Comparison of ENCODE assay signal across 13 mouse cellular contexts in the genomic region with DNA sequence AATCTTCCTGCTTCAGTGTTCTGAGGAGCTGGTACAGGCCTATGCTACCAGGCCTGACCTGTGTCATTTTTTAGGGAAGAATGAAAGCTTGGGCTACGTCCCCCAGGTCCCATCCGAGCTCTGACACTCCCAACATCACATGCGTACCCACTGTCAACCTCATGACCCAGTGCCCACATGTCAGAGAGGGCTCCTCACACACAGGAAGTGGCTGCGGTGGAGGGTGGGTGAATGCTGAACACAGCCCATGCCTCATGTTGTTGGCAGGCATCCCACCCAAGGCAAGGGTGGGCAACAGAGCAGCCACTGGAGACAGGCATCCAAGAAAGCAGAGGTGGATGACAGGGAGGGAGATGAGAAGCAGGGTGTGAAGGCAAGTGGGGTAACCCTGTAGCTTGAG. TPM values are rescaled to one million over a fixed set of nuclear protein-coding genes. Genes with fewer than 3 reads are reported as not detected.
DNase-seq lines count a peak whose midpoint lies in the region; ATAC-seq lines count a peak whose summit lies in the region.
"Had no signal": no experiment of that assay in that cellular context is flagged by ENCODE, and none has a peak within 500 bp of the region (broad histone marks: within the 10 kb centered on the region; RNA-seq: fewer than 3 reads in every experiment).

No protein-coding gene starts in this region.

- no peak overlapping the region for H3K27ac ChIP-seq in kidney, embryonic 15.5 days
- H3K27ac ChIP-seq: hindbrain, embryonic 15.5 days; liver, embryonic 15.5 days; midbrain, embryonic 13.5 days had no signal

- peak overlapping the region; percentile 76 for H3K4me3 ChIP-seq in megakaryocyte, embryonic 14.5 days (replicated peaks)
- no peak overlapping the region for H3K4me3 ChIP-seq in kidney, embryonic 15.5 days (replicated peaks)
- H3K4me3 ChIP-seq: embryonic facial prominence, embryonic 15.5 days; heart, embryonic 12.5 days; hindbrain, embryonic 15.5 days; liver, embryonic 15.5 days; midbrain, embryonic 13.5 days had no signal

- H3K9me3 ChIP-seq in megakaryocyte, embryonic 14.5 days = peaks cover 8% of the 10 kb centered on the region; the same call in 1 of the 2 replicates
- H3K9me3 ChIP-seq in kidney, embryonic 15.5 days (replicated peaks) = no peaks in the 10 kb centered on the region
- H3K9me3 ChIP-seq: embryonic facial prominence, embryonic 15.5 days; heart, embryonic 12.5 days; hindbrain, embryonic 15.5 days; liver, embryonic 15.5 days; midbrain, embryonic 13.5 days had no signal

- WGBS in kidney, embryonic 15.5 days = 88% methylated on average over 4 of the region's 4 CpGs

- peaks cover 82% of the 10 kb centered on the region for H3K4me1 ChIP-seq in megakaryocyte, embryonic 14.5 days
- peaks cover 49% of the 10 kb centered on the region for H3K4me1 ChIP-seq in kidney, embryonic 15.5 days

- H3K27me3 ChIP-seq in megakaryocyte, embryonic 14.5 days (replicated peaks) = no peaks in the 10 kb centered on the region
- 0 out of 2 replicates have a peak, but pooled peaks cover 4% of the 10 kb centered on the region for H3K27me3 ChIP-seq in kidney, embryonic 15.5 days
- H3K27me3 ChIP-seq: embryonic facial prominence, embryonic 15.5 days; heart, embryonic 12.5 days had no signal

- intact Hi-C loops in heart, postnatal 10 days (cut with DNase I) = no loop called here

- peaks cover 53% of the 10 kb centered on the region for H3K36me3 ChIP-seq in megakaryocyte, embryonic 14.5 days (replicated peaks; ENCODE audit: low read length)
- no peaks in the 10 kb centered on the region for H3K36me3 ChIP-seq in kidney, embryonic 15.5 days
- H3K36me3 ChIP-seq: embryonic facial prominence, embryonic 15.5 days; hindbrain, embryonic 15.5 days; midbrain, embryonic 13.5 days had no signal

- H3K9ac ChIP-seq in kidney, embryonic 15.5 days = no peak overlapping the region
- H3K9ac ChIP-seq: embryonic facial prominence, embryonic 15.5 days; heart, embryonic 12.5 days; hindbrain, embryonic 15.5 days; liver, embryonic 15.5 days; midbrain, embryonic 13.5 days had no signal

- no peak overlapping the region for H3K4me2 ChIP-seq in kidney, embryonic 15.5 days
- H3K4me2 ChIP-seq: embryonic facial prominence, embryonic 15.5 days; hindbrain, embryonic 15.5 days; liver, embryonic 15.5 days; midbrain, embryonic 13.5 days had no signal

- peak; percentile 88 to 92 for DNase-seq in CD8-positive naive resting alpha-beta T cell, adult 2 months (ENCODE audit: low read depth in 2 of 2, low spot score in 2 of 2)
- DNase-seq in thymus, postnatal 10 days (ENCODE audit: low spot score in 2 of 2) = peak; percentile 79 to 87
- no peak for DNase-seq in heart, postnatal 10 days
- DNase-seq in layer of hippocampus, adult 11-12 months (ENCODE audit: low spot score) = no peak
- DNase-seq: cerebellum, postnatal 25 days had no signal

- peak; percentile 50 for ATAC-seq in common myeloid progenitor, adult 5-6 weeks (replicated peaks; ENCODE audit: low read depth, poor library complexity, severe bottlenecking)
- no peak for ATAC-seq in kidney, embryonic 15.5 days (replicated peaks; ENCODE audit: low FRiP score)
- ATAC-seq: midbrain, embryonic 13.5 days had no signal

RNA-seq across cellular contexts. Expression of a gene that starts 4.4 kb away (rescaled TPM):
- total RNA-seq in common myeloid progenitor, adult 5-6 weeks (2017) = 15.0 and 15.2 TPM in 2 replicates
- polyA plus RNA-seq in megakaryocyte, embryonic 14.5 days (2012; ENCODE audit: insufficient read depth, low replicate concordance) = 18.7 and 23.5 TPM in 2 replicates
- polyA plus RNA-seq in kidney, embryonic 15.5 days (2015; fragmentation: Nextera tagmentation; extraction: Ambion mirVana) = 31.9 and 35.4 TPM in 2 replicates
- total RNA-seq in heart, postnatal 10 days (2021) = 10 to 100 TPM; 66.0 to 68.1 TPM

RNA-seq across cellular contexts. Expression of a gene that starts 21.7 kb away (rescaled TPM):
- 109 and 124 TPM in 2 replicates for total RNA-seq in common myeloid progenitor, adult 5-6 weeks (2017)
- 7.5 and 18.1 TPM in 2 replicates for polyA plus RNA-seq in megakaryocyte, embryonic 14.5 days (2012; ENCODE audit: insufficient read depth, low replicate concordance)
- polyA plus RNA-seq in kidney, embryonic 15.5 days (2015; fragmentation: Nextera tagmentation; extraction: Ambion mirVana) = 189 and 192 TPM in 2 replicates
- total RNA-seq in heart, postnatal 10 days (2021) = 10 to 100 TPM; 37.5 to 38.4 TPM

RNA-seq across cellular contexts. Expression of a gene that starts 37.7 kb away (rescaled TPM):
- 34.4 and 63.9 TPM in 2 replicates for total RNA-seq in common myeloid progenitor, adult 5-6 weeks (2017)
- polyA plus RNA-seq in megakaryocyte, embryonic 14.5 days (2012; ENCODE audit: insufficient read depth, low replicate concordance) = 73.0 and 95.0 TPM in 2 replicates
- polyA plus RNA-seq in kidney, embryonic 15.5 days (2015; fragmentation: Nextera tagmentation; extraction: Ambion mirVana) = 29.3 and 34.6 TPM in 2 replicates
- total RNA-seq in heart, postnatal 10 days (2021) = 10 to 100 TPM; 58.9 to 66.7 TPM

Comparison
In these comparisons a context has a peak if more than half of its experiments do, and no peak if none do; other contexts are left out.
1. DNase-seq: peak in CD8-positive naive resting alpha-beta T cell, adult 2 months (2 of 2) and thymus, postnatal 10 days (2 of 2); none in heart, postnatal 10 days (0 of 2) and layer of hippocampus, adult 11-12 months (single experiment).